Mouse (Mus musculus): ENCODE data around the gene Ldlrad3.

DNA sequence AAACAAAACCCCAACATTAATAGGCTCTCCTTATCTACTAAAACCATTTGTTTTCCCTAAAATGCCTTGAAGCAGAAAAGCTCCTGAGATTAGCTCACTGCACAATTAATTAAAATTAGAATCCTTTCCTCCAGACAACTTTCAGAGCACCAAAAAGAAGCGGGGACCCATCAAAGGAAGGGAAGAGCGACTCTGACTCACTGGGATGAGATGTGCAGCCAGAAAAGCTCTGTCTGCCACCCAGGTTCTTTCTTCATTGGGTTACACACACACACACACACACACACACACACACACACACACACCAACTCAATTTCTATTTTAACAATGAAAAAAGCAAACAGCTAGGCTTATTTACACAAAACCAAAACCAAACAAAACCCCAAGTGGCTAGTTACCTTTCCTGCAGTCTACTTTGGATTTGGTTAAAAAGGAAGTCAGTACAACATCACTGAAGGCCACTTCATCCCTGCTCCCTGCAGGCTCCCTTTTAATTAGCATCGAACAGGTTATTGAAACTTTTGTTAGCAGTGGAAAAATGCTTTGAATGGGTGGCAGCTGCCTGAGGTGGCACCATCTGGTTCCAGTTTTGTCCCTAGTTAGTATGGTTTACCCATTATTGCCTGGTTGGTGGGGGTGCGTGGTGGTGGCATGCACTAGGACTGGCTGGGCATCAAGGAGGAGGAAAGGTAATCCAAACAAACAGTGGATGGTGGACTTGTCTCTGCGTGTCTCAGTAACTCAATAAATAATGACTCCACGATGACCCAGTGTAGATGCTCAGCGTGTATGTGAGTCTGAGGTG lies 235.3 kb downstream of the Ldlrad3 start:
- no peak for TF ChIP-seq CTCF (IDR thresholded peaks at IDR 0.05 in 2 of 3, conservative IDR thresholded peaks at IDR 0.05 in 1 of 3; ENCODE audit: control insufficient read depth in 1 of 3, insufficient read depth in 1 of 3, low read depth in 2 of 3, low read length in 3 of 3, poor library complexity in 1 of 3, severe bottlenecking in 1 of 3)
- TF ChIP-seq CHD2 (IDR thresholded peaks at IDR 0.05; ENCODE audit: low read length): no peak
- no peak for TF ChIP-seq NRF1 (IDR thresholded peaks at IDR 0.05; ENCODE audit: insufficient read depth, low read depth, low read length, poor library complexity, severe bottlenecking)
- no peak for TF ChIP-seq TAL1 (IDR thresholded peaks at IDR 0.05; ENCODE audit: low read length)
- no peak for TF ChIP-seq MXI1 (IDR thresholded peaks at IDR 0.05; ENCODE audit: low read depth, low read length)
